Mouse (Mus musculus) forebrain, postnatal 0 days (tissue): ENCODE measurements at regions not wholly inside any gene's neighbourhood (a gene's known extent, or its start where the extent isn't known, plus 50 kb on each side); places are given as distances from the start of the nearest gene placed in this dataset.

Experiments used
- ATAC-seq: fragments of 200-750 bp; cut with Nextera tagmentation; 2 replicates; pipeline ENCODE4 v1.8.0; 2017; ENCODE audit warnings: mild to moderate bottlenecking, moderate library complexity
- DNase-seq: peaks from one replicate; pipeline ENCODE4 v3.0.0-alpha.2; 2015
- H3K27ac ChIP-seq: fragments of 300-500 bp; sonication (generic); 2 replicates; pipeline ENCODE4 v1.5.1; 2014; ENCODE audit warnings: low read depth, mild to moderate bottlenecking, antibody characterized with exemption, low read length, moderate library complexity, mixed read lengths
- H3K27me3 ChIP-seq: fragments of 300-500 bp; sonication (generic); 2 replicates; pipeline ENCODE4 v1.6.1; 2014; ENCODE audit warnings: mild to moderate bottlenecking, low read length, mixed read lengths; ENCODE audit not compliant: insufficient read depth
- H3K36me3 ChIP-seq: fragments of 300-500 bp; sonication (generic); 2 replicates; pipeline ENCODE4 v1.6.1; 2014; ENCODE audit warnings: mild to moderate bottlenecking, moderate library complexity; ENCODE audit not compliant: insufficient read depth
- H3K4me1 ChIP-seq: fragments of 300-500 bp; sonication (generic); 2 replicates; pipeline ENCODE4 v1.6.1; 2014; ENCODE audit warnings: antibody characterized with exemption; ENCODE audit not compliant: insufficient read depth
- H3K4me2 ChIP-seq: fragments of 300-500 bp; sonication (generic); 2 replicates; pipeline ENCODE4 v1.6.1; 2014; ENCODE audit warnings: low read depth, mild to moderate bottlenecking, moderate library complexity
- H3K4me3 ChIP-seq: fragments of 300-500 bp; sonication (generic); 2 replicates; pipeline ENCODE4 v1.5.1; 2014; ENCODE audit warnings: low read depth, low read length, mixed read lengths
- H3K9ac ChIP-seq: fragments of 300-500 bp; sonication (generic); 2 replicates; pipeline ENCODE4 v1.6.1; 2014; ENCODE audit warnings: mild to moderate bottlenecking
- H3K9me3 ChIP-seq: fragments of 300-500 bp; sonication (generic); 2 replicates; pipeline ENCODE4 v1.6.1; 2016; ENCODE audit warnings: low read length
- CTCF ChIP-seq: sonication (generic); IDR thresholded peaks from 2 replicates; pipeline ENCODE4 v1.5.1; 2016; ENCODE audit warnings: antibody characterized with exemption, control low read depth, low read depth
- WGBS: fragments of 180-500 bp; shearing (Covaris S2); extraction: QIAGEN DNeasy Blood & Tissue Kit; methylation state at CpG from one replicate; pipeline ENCODE4 v1.1.7; 2014; 5-methylcytosine and 5-hydroxymethylcytosine counted together

GRCm38 (mm10) chr7:139741246-139741903 is 57.8 kb upstream of the Cfap46 start:
- ATAC-seq: peak; percentile 86
- H3K4me2 ChIP-seq: no peak overlapping the region
- no peaks in the 10 kb centered on the region for H3K9me3 ChIP-seq
- H3K9ac ChIP-seq: no peak overlapping the region
- H3K27me3 ChIP-seq: no peaks in the 10 kb centered on the region
- H3K4me1 ChIP-seq: no peaks in the 10 kb centered on the region
- TF ChIP-seq CTCF: no peak
- 41% methylated on average over 13 of the region's 13 CpGs for WGBS
- H3K4me3 ChIP-seq: no peak overlapping the region
- peak; percentile 82 for DNase-seq
- H3K27ac ChIP-seq: peak overlapping the region; percentile 45; the same call in 1 of the 2 replicates
- H3K36me3 ChIP-seq: no peaks in the 10 kb centered on the region

DNA sequence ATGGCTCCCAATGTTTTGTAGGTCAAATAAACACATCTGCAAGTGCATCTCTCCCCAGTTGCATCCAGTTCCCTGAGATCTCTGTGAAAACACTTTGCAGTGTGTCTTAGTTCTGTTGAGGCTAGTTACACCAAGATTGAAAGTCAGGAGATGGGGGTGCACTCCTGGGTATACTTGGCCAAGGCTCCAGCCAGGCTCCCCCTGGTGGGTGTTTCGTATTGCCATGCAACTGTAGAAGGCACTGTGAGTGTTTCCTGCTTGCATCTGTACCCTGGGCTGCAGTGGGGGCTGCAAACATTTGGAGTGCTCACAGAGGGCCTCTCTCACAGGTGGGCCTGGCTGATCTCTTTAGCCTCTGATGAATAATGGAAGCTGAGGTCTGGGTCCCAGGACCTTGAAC is 63.2 kb upstream of the Cfap46 start:
- TF ChIP-seq CTCF: peak; percentile 61
- Histone ChIP-seq H3K9ac (no peak overlapping the region), H3K27me3 (no peaks in the 10 kb centered on the region), H3K9me3 (no peaks in the 10 kb centered on the region), H3K27ac (no peak overlapping the region), H3K4me3 (no peak overlapping the region), H3K36me3 (no peaks in the 10 kb centered on the region), H3K4me1 (no peaks in the 10 kb centered on the region), H3K4me2 (no peak overlapping the region)
- DNase-seq (peak; percentile 40), ATAC-seq (no peak)
- WGBS: 50% methylated on average over 1 of the region's 1 CpGs

GRCm38 (mm10) chr7:139747290-139748067 is 63.9 kb upstream of the Cfap46 start:
- Histone ChIP-seq H3K4me2 (no peak overlapping the region), H3K36me3 (no peaks in the 10 kb centered on the region), H3K4me3 (no peak overlapping the region), H3K27me3 (no peaks in the 10 kb centered on the region), H3K9ac (no peak overlapping the region), H3K27ac (no peak overlapping the region), H3K9me3 (no peaks in the 10 kb centered on the region), H3K4me1 (no peaks in the 10 kb centered on the region)
- TF ChIP-seq CTCF: no peak
- DNase-seq: peak; percentile 11
- 70% methylated on average over 11 of the region's 11 CpGs for WGBS
- no peak for ATAC-seq

DNA sequence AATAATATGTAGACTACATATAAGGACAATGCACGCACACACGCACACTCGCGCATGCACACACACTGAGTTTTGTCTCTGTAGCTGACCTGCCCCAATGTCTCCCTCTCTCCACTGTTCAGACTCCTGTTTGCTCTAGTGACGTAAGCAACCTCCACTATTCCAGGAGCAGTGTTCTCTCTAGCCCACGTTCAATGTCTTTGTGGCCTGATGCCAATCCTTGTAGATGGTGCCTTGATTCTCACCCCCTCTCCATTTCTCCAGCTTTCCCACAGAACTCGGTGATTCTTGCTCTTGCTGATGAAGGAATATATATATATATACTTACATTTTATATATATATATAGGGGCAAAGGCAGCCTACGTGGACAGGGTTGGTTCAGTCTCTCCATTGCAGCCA is 71.4 kb upstream of the Cfap46 start:
- TF ChIP-seq CTCF: no peak
- no peaks in the 10 kb centered on the region for H3K27me3 ChIP-seq
- H3K4me1 ChIP-seq: no peaks in the 10 kb centered on the region
- H3K36me3 ChIP-seq: no peaks in the 10 kb centered on the region
- no peak overlapping the region for H3K4me2 ChIP-seq
- H3K27ac ChIP-seq: no peak overlapping the region
- DNase-seq (no peak), ATAC-seq (no peak)
- no peak overlapping the region for H3K9ac ChIP-seq
- no peaks in the 10 kb centered on the region for H3K9me3 ChIP-seq
- no peak overlapping the region for H3K4me3 ChIP-seq
- 87% methylated on average over 8 of the region's 8 CpGs for WGBS

- no peaks in the 10 kb centered on the region for H3K27me3 ChIP-seq
- no peak for TF ChIP-seq CTCF
- H3K9ac ChIP-seq: no peak overlapping the region
- H3K4me1 ChIP-seq: no peaks in the 10 kb centered on the region
- H3K4me2 ChIP-seq: no peak overlapping the region
- no peak overlapping the region for H3K27ac ChIP-seq
- no peaks in the 10 kb centered on the region for H3K9me3 ChIP-seq
- DNase-seq (no peak), ATAC-seq (no peak)
- H3K36me3 ChIP-seq: no peaks in the 10 kb centered on the region
- WGBS: 84% methylated on average over 1 of the region's 1 CpGs
- no peak overlapping the region for H3K4me3 ChIP-seq
Observed at GRCm38 (mm10) chr7:139762522-139762921, 71.5 kb upstream of the Adgra1 start.

- DNase-seq: no peak
- Histone ChIP-seq H3K4me3 (no peak overlapping the region), H3K4me2 (no peak overlapping the region), H3K9ac (no peak overlapping the region), H3K27ac (no peak overlapping the region), H3K9me3 (no peaks in the 10 kb centered on the region), H3K27me3 (no peaks in the 10 kb centered on the region), H3K36me3 (no peaks in the 10 kb centered on the region), H3K4me1 (no peaks in the 10 kb centered on the region)
- peak; percentile 20; the same call in 1 of the 2 replicates for ATAC-seq
- TF ChIP-seq CTCF: no peak
- WGBS: 32% methylated on average over 4 of the region's 4 CpGs
Observed at GRCm38 (mm10) chr7:139763241-139763640, 70.7 kb upstream of the Adgra1 start.

- Histone ChIP-seq H3K9ac (no peak overlapping the region), H3K4me3 (no peak overlapping the region), H3K36me3 (no peaks in the 10 kb centered on the region), H3K4me1 (no peaks in the 10 kb centered on the region), H3K9me3 (no peaks in the 10 kb centered on the region), H3K27ac (no peak overlapping the region), H3K4me2 (no peak overlapping the region), H3K27me3 (no peaks in the 10 kb centered on the region)
- no peak for DNase-seq
- 58% methylated on average over 3 of the region's 3 CpGs for WGBS
- ATAC-seq: no peak
- no peak for TF ChIP-seq CTCF
Observed at GRCm38 (mm10) chr7:139766296-139766695, 67.7 kb upstream of the Adgra1 start.
